Mouse (Mus musculus) lung, adult 2 months (tissue): Measurements from ENCODE around the gene Zscan5b.

Experiments
- CTCF ChIP-seq: fragments of 200-500 bp; IDR thresholded peaks from 2 replicates; pipeline ENCODE4 v1.5.1; 2011; ENCODE audit warnings: mild to moderate bottlenecking, low read length, control low read depth; ENCODE audit not compliant: insufficient read depth
- POLR2A ChIP-seq: fragments of 200-500 bp; IDR thresholded peaks from 2 replicates; pipeline ENCODE4 v1.6.1; 2011; ENCODE audit warnings: low read depth, mild to moderate bottlenecking, control low read depth, low read length, borderline replicate concordance; ENCODE audit errors: extremely low read depth

DNA sequence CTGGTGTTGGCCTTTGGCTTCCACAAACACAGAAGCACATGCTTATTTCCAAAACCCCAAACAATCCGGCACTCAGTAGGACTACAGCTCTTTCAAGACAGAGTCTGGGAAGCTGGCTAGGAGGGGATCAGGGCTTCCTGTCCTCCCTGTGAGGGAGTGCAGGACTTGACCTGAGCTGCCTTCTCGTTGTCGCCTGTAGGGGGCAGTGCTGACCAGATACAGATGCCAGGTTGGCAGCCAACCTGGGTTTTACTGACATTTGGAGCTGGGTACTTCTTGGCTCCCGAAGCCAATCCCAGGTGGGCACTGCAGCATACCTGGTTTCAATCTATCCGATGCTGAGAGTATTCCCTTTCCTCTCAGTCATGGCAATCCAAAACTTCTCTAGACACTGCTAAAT is 8.9 kb upstream of the Zscan5b start:
- TF ChIP-seq CTCF: peak; percentile 78
- no peak for TF ChIP-seq POLR2A
